Mouse (Mus musculus) kidney, adult 2 months (tissue): ENCODE data around the gene Mpdz.

ENCODE experiments used
- CTCF ChIP-seq: fragments of 200-500 bp; conservative IDR thresholded peaks from 2 replicates; pipeline ENCODE4 v1.5.1; 2011; ENCODE audit warnings: low read depth, mild to moderate bottlenecking, control low read depth, low read length, moderate library complexity, mixed read lengths; ENCODE audit not compliant: insufficient read depth, insufficient read length
- POLR2A ChIP-seq: fragments of 200-500 bp; IDR thresholded peaks from one replicate; pipeline ENCODE4 v1.6.1; 2011; ENCODE audit warnings: low read depth, low read length, control low read depth

- TF ChIP-seq POLR2A (no peak), CTCF (no peak)
Observed at GRCm38 (mm10) chr4:81283081-81283480, 159.5 kb downstream of the Mpdz start.
